Mouse (Mus musculus) ES-E14 (cell line): Measurements from ENCODE around the gene Bcl3. TPM values are rescaled to one million over a fixed set of nuclear protein-coding genes. Genes with fewer than 3 reads are reported as not detected.
A peak's percentile ranks its signal among the peaks of the same experiment; 100 is the strongest.

Experiments
- DNase-seq: peaks from one replicate; pipeline ENCODE4 v3.0.0-alpha.2; 2013; ENCODE audit warnings: low read depth, low spot score
- H3K27ac ChIP-seq: 2 replicates; pipeline ENCODE4 v1.5.1; 2012; ENCODE audit warnings: low read depth, mild to moderate bottlenecking, low read length, moderate library complexity, mixed read lengths; ENCODE audit not compliant: poor library complexity, insufficient read depth, severe bottlenecking
- H3K36me3 ChIP-seq: 2 replicates; pipeline ENCODE4 v1.6.1; 2012; ENCODE audit warnings: mild to moderate bottlenecking, low read length, moderate library complexity, mixed read lengths; ENCODE audit not compliant: control insufficient read depth, poor library complexity, insufficient read depth, severe bottlenecking
- H3K4me1 ChIP-seq, 2 experiments: fragments of 150-350 bp in 1 of 2; sonication (generic) in 1 of 2; 2 replicates each; pipeline ENCODE4 v1.6.1; 2012; ENCODE audit warnings: low read length in 2 of 2, mild to moderate bottlenecking in 1 of 2, mixed read lengths in 1 of 2; ENCODE audit not compliant: control insufficient read depth in 2 of 2, insufficient read depth in 2 of 2, poor library complexity in 1 of 2
- H3K4me3 ChIP-seq, 2 experiments: fragments of 150-350 bp in 1 of 2; sonication (generic) in 1 of 2; 2 replicates each; pipeline ENCODE4 v1.5.1; 2012; ENCODE audit warnings: low read length in 2 of 2, low read depth in 1 of 2, mild to moderate bottlenecking in 1 of 2, mixed read lengths in 1 of 2; ENCODE audit not compliant: insufficient read depth in 1 of 2, poor library complexity in 1 of 2, severe bottlenecking in 1 of 2
- H3K9ac ChIP-seq: 2 replicates; pipeline ENCODE4 v1.6.1; 2012; ENCODE audit warnings: low read depth, mild to moderate bottlenecking, low read length, mixed read lengths; ENCODE audit not compliant: poor library complexity, insufficient read depth, severe bottlenecking
- H3K9me3 ChIP-seq: fragments of 150-350 bp; sonication (generic); 2 replicates; pipeline ENCODE4 v1.6.1; 2012; ENCODE audit warnings: low read depth, mild to moderate bottlenecking, low read length; ENCODE audit not compliant: control insufficient read depth, insufficient read depth
- CHD2 ChIP-seq: IDR thresholded peaks from 2 replicates; pipeline ENCODE4 v1.6.1; 2014; ENCODE audit warnings: mild to moderate bottlenecking, low read depth, low read length, inconsistent platforms
- HCFC1 ChIP-seq: IDR thresholded peaks from 2 replicates; pipeline ENCODE4 v1.6.1; 2012; ENCODE audit warnings: low read length, inconsistent platforms, borderline replicate concordance; ENCODE audit not compliant: insufficient read depth
- MAFK ChIP-seq: IDR thresholded peaks from 2 replicates; pipeline ENCODE4 v1.6.1; 2014; ENCODE audit warnings: mild to moderate bottlenecking, low read depth, low read length, inconsistent platforms; ENCODE audit not compliant: insufficient read depth
- ZC3H11A ChIP-seq: IDR thresholded peaks from 2 replicates; pipeline ENCODE4 v1.6.1; 2012; ENCODE audit warnings: low read depth, mild to moderate bottlenecking, inconsistent platforms, low read length, borderline replicate concordance
- ZNF384 ChIP-seq: IDR thresholded peaks from 2 replicates; pipeline ENCODE4 v1.6.1; 2012; ENCODE audit warnings: low read depth, low read length, inconsistent platforms
- in situ Hi-C, 2 experiments: fragments of 600-800 bp; cut with MboI; formaldehyde crosslinking; loops; one replicate each; pipeline ENCODE4 v1.15.1; 2025; ENCODE audit warnings: low sequenced_read_pairs in 2 of 2, inconsistent platforms in 1 of 2; ENCODE audit not compliant: unreplicated experiment in 2 of 2
- total RNA-seq: library from RNA; depleted of rRNA; stranded (reverse); fragments of 300-350 nt; gene quantifications from 2 replicates; pipeline ENCODE4 v1.2.3, GENCODE M21; 2012

The Bcl3 gene
- total RNA-seq, 1 experiment = 14.3 TPM

GRCm38 (mm10) chr7:19782645-19783044 lies 39.9 kb downstream of the Bcl3 start:
- H3K9ac ChIP-seq = no peak overlapping the region
- no peaks in the 10 kb centered on the region for H3K9me3 ChIP-seq
- H3K36me3 ChIP-seq = no peaks in the 10 kb centered on the region
- TF ChIP-seq MAFK = no peak
- TF ChIP-seq ZC3H11A = peak; percentile 42; the same call in 1 of the 2 replicates
- H3K4me3 ChIP-seq = no peak overlapping the region
- H3K27ac ChIP-seq = no peak overlapping the region
- peak; percentile 88 for DNase-seq
- H3K4me1 ChIP-seq = peaks cover 0 to 4% of the 10 kb centered on the region in 2 experiments; a peak in 2 of 4 replicates
- in situ Hi-C loops = no loop called here

DNA sequence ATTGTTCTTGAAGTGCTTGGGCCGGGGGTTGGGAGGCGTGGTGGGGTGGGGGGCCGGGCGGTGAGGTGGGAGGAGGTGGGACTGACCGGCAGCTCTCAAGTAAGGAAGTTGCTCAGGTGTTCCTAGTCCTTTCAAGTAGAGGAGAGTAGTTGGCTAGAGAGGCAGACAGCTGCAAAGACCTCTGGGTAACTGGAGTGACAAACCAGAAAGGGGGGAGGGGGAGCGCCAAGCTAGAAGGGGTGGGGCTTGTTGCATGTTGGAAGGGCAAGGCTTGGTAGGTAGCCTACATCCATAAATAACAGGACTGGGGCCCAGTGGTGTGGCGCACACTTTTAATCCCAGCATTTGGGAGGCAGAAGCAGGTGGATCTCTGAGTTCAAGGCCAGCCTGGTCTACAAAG lies 40.8 kb downstream of the Bcl3 start:
- H3K27ac ChIP-seq = no peak overlapping the region; the same call in 1 of the 2 replicates
- H3K4me1 ChIP-seq = peaks cover 0 to 4% of the 10 kb centered on the region in 2 experiments; a peak in 2 of 4 replicates
- TF ChIP-seq HCFC1 (no peak), MAFK (no peak), ZNF384 (no peak), ZC3H11A (no peak), CHD2 (no peak)
- no peak overlapping the region for H3K9ac ChIP-seq
- DNase-seq = peak; percentile 66
- H3K36me3 ChIP-seq = no peaks in the 10 kb centered on the region
- no peaks in the 10 kb centered on the region for H3K9me3 ChIP-seq
- in situ Hi-C loops = no loop called here
- no peak overlapping the region for H3K4me3 ChIP-seq

DNA sequence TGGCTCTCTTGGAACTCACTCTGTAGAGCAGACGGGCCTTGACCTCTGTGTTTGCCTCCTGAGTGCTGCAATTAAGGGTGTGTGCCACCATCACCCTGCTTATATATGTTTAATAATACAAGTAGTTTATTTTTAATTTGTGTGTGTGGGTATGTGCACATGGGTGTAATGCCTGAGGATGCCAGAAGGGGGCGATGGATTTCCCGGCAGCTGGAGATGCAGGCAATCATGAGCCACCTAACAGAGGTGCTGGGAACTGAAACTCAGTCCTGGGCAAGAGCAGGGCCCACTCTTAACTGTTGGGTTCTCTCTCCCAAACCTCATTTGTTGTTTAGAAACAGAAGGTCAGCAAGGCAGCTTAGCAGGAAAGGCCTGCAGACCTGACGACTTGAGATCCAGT lies 42.7 kb downstream of the Bcl3 start:
- Histone ChIP-seq H3K4me1 (peaks cover 0 to 2% of the 10 kb centered on the region in 2 experiments; a peak in 1 of 4 replicates), H3K36me3 (no peaks in the 10 kb centered on the region), H3K9ac (no peak overlapping the region), H3K27ac (no peak overlapping the region), H3K9me3 (no peaks in the 10 kb centered on the region; the same call in 1 of the 2 replicates), H3K4me3 (no peak overlapping the region)
- in situ Hi-C loops = no loop called here
- no peak for TF ChIP-seq ZC3H11A
- TF ChIP-seq CHD2 = no peak
- no peak for TF ChIP-seq ZNF384
- TF ChIP-seq MAFK = no peak
- TF ChIP-seq HCFC1 = no peak
- no peak for DNase-seq

DNA sequence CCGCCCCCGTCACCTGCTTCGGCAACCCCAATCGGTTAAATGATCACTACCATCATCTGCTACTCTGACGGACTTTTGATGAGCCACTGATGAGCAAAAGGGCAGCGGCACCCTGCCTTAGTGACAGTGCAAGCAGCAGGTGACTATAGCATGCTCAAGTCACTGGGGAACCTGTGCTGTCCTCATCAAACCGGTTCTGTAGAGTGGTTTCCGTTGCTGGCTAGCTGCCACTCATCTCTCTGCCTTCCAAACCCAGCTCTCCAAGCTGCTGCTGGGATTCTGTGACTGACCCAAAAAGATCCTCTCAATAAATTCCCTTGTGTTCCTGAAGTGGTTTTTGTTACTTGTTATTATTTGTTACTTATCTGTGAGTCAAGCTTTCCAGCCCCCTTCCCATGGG lies 43.9 kb downstream of the Bcl3 start:
- no peak for DNase-seq
- Histone ChIP-seq H3K4me1 (peaks cover 0 to 2% of the 10 kb centered on the region in 2 experiments; a peak in 1 of 4 replicates), H3K9me3 (no peaks in the 10 kb centered on the region; the same call in 1 of the 2 replicates), H3K36me3 (no peaks in the 10 kb centered on the region), H3K27ac (no peak overlapping the region), H3K4me3 (no peak overlapping the region), H3K9ac (no peak overlapping the region)
- in situ Hi-C loops = no loop called here
- TF ChIP-seq CHD2 (no peak), HCFC1 (no peak), MAFK (no peak), ZNF384 (no peak), ZC3H11A (no peak)
